Mouse (Mus musculus) bone marrow, adult 2 months (tissue): Measurements from ENCODE around the gene Spg21. TPM values are rescaled to one million over a fixed set of nuclear protein-coding genes. Genes with fewer than 3 reads are reported as not detected.

ENCODE experiments used
- H3K27ac ChIP-seq: fragments of 200-500 bp; 2 replicates; pipeline ENCODE4 v1.5.1; 2012; ENCODE audit warnings: low read depth, mild to moderate bottlenecking, control low read depth, inconsistent platforms, low read length; ENCODE audit not compliant: control insufficient read depth, poor library complexity, insufficient read depth
- H3K4me1 ChIP-seq: fragments of 200-500 bp; 2 replicates; pipeline ENCODE4 v1.6.1; 2011; ENCODE audit warnings: low read length; ENCODE audit not compliant: control insufficient read depth, insufficient read depth
- H3K4me3 ChIP-seq: fragments of 200-500 bp; replicated peaks from 2 replicates; pipeline ENCODE3; 2011; ENCODE audit warnings: mild to moderate bottlenecking, low read depth, low read length, control low read depth; ENCODE audit not compliant: control insufficient read depth
- CTCF ChIP-seq: fragments of 200-500 bp; IDR thresholded peaks from 2 replicates; pipeline ENCODE4 v1.5.1; 2011; ENCODE audit warnings: low read length, control low read depth; ENCODE audit not compliant: control insufficient read depth, insufficient read depth
- POLR2A ChIP-seq: fragments of 200-500 bp; IDR thresholded peaks from 2 replicates; pipeline ENCODE4 v1.6.1; 2011; ENCODE audit warnings: low read depth, mild to moderate bottlenecking, control low read depth, low read length, borderline replicate concordance; ENCODE audit not compliant: control insufficient read depth
- WGBS: fragments of 180-500 bp; shearing (Covaris S2); methylation state at CpG from one replicate; pipeline ENCODE4 v1.1.7; 2018; 5-methylcytosine and 5-hydroxymethylcytosine counted together
- polyA plus RNA-seq: library from polyadenylated mRNA; stranded (reverse); fragments of >200 nt; gene quantifications from 2 replicates; pipeline ENCODE4 v1.2.4, GENCODE M21; 2011; ENCODE audit warnings: low replicate concordance; ENCODE audit not compliant: missing spikeins, insufficient read depth, insufficient read length

Gene Spg21
- polyA plus RNA-seq, 1 experiment = 16.5 TPM

DNA sequence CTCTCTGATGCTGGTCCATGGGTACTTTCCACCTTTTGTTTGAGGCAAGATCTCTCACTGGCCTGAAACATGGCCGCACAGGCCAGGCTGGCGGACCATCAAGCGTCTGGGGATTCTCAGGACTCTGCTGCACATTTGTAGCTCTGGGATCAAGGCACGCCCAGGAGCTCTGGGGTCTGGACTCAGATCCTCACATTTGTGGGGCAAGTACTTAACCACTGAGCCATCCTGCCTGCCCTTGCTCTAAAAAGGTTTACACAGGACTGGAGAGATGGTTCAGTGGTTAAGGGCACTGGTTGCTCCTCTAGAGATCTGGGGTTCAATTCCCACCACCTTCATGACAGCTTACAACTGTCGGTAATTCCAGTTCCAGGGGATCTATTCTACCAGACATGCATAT lies 29.8 kb upstream of the Spg21 start:
- TF ChIP-seq POLR2A (no peak), CTCF (no peak)
- no peak overlapping the region for H3K27ac ChIP-seq
- H3K4me3 ChIP-seq = no peak overlapping the region
- no peaks in the 10 kb centered on the region for H3K4me1 ChIP-seq
- 91% methylated on average over 5 of the region's 5 CpGs for WGBS

DNA sequence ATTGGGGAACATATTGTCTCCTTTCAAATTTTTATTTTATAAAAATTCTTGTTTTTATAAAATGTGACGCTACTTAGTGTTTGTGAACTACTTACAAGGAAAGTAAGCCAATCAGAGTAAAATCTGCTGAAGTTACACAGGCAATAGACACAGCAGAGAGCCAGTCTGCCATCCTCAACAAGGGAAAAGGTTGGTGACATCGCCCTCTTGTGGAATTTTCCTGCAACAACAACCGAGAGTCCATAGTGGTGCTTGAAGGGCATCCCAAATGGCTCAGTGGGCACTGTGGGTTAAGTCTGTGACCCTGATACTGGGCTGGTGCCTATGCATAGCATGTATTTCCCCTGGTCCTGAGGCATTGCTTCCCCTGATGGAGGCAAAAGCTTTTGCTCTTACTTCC lies 28.5 kb upstream of the Spg21 start:
- no peak overlapping the region for H3K4me3 ChIP-seq
- no peak for TF ChIP-seq POLR2A
- TF ChIP-seq CTCF = peak; percentile 60
- peaks cover 1% of the 10 kb centered on the region; the same call in 1 of the 2 replicates for H3K4me1 ChIP-seq
- H3K27ac ChIP-seq = no peak overlapping the region
- WGBS = 3% methylated on average over 3 of the region's 3 CpGs

DNA sequence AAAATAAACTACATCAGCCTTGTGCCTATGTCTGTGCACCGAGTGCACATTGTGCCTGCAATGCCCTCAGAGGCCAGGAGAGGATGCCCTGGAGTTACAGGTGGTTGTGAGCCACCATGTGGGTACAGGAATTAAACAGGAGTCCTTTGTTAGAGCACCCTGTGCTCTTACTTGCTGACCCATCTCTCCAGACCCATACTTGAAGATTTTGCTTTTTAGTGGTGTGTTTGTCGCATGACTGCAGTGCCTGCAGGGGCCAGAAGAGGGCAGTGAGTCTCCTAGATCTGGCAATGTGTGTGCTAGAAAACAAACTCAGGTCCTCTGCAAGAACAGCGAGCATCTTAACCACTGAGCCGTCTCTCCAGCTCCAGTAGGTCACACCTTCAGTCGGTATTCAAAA lies 26.6 kb upstream of the Spg21 start:
- TF ChIP-seq POLR2A = no peak
- peak; percentile 72 for TF ChIP-seq CTCF
- WGBS = 62% methylated on average over 5 of the region's 5 CpGs
- Histone ChIP-seq H3K4me3 (no peak overlapping the region), H3K4me1 (peaks cover 1% of the 10 kb centered on the region; the same call in 1 of the 2 replicates), H3K27ac (no peak overlapping the region)

DNA sequence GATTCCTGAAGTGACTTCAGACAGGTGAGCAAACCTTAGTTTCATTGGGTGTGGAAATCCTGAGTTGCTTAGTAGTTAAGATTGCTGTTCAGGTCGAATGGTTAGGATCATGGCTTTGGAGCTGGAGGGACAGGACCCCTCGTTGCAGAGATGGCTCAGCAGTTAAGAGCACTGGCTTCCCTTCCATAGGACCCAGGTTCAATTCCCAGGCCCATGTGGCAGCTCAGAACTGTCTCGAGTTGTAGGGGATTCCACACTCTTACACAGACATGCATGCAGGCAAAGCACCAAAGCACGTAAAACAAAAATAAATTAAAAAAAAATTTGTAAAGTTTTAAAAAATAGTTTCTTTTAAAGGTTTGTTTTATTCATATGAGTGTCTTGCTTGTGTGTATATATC lies 25.5 kb upstream of the Spg21 start:
- no peak overlapping the region for H3K4me3 ChIP-seq
- TF ChIP-seq POLR2A = no peak
- no peak for TF ChIP-seq CTCF
- no peak overlapping the region for H3K27ac ChIP-seq
- peaks cover 1% of the 10 kb centered on the region; the same call in 1 of the 2 replicates for H3K4me1 ChIP-seq
- whole genome bisulfite sequencing = 70% methylated on average over 4 of the region's 4 CpGs

DNA sequence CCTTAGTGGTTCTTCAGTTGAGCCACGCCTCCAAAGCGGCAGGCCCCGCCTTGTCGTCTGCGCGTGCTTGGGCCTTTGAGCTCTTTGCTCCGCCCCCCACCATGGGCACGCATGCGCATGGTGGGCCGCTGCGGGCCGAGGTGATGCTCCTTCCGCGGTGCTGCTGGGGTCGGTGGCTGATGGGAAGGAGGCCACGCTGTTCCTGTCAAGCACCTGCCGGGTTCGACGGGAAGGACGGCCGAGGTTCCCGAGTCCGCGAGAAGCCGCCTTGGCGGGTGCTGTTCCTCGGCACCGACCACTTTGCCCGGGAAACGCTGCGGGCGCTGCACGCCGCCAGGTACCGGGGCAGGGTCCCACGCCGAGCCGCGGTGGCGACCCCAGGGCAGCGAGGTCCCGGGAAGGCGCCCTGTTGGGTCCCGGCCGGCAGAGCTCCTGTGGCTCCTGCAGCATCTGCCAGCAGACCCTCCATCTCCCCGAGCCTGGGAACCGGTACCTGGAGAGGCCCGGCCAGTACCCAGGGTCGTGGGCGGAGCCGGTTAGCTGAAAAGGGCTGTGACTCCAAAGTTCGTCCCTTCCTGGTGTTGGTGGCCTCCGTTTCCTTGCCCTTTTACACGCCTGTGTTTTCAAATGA lies 25.0 kb upstream of the Spg21 start, which contains the start of gene Mtfmt:
TSS of gene Mtfmt (plus strand) at position 112 of the 631 bp plus-strand sequence.
- H3K4me1 ChIP-seq = peaks cover 1% of the 10 kb centered on the region; the same call in 1 of the 2 replicates
- WGBS = under 1% methylated on average over 54 of the region's 54 CpGs
- H3K4me3 ChIP-seq = peak within 1 kb of the TSS; percentile 99
- 0 out of 2 replicates have a peak within 1 kb of the TSS, but pooled peaks have one; percentile 47 for H3K27ac ChIP-seq
- TF ChIP-seq POLR2A (peak; percentile 91), CTCF (no peak)

DNA sequence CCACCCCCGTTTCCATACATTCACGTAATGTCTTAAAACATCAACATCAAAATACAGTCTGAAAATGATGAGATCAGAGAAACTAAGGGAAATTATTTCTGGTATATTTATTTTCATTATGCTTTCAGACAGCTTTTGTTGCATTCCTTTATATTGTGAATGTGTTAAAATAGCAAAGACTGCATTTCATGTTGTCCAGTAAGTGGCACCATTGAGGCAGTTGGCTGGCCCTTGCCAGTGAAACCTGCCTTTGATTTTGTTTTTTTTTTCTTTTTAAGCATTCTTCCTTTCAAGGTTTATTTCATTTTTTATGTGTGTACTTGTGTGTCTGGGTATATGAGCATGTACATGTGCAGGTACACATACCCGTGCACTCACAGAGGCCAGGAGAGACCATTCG lies 16.1 kb upstream of the Spg21 start:
- Histone ChIP-seq H3K4me3 (no peak overlapping the region), H3K27ac (no peak overlapping the region), H3K4me1 (no peaks in the 10 kb centered on the region)
- 88% methylated on average over 4 of the region's 4 CpGs for WGBS
- no peak for TF ChIP-seq CTCF
- no peak for TF ChIP-seq POLR2A

DNA sequence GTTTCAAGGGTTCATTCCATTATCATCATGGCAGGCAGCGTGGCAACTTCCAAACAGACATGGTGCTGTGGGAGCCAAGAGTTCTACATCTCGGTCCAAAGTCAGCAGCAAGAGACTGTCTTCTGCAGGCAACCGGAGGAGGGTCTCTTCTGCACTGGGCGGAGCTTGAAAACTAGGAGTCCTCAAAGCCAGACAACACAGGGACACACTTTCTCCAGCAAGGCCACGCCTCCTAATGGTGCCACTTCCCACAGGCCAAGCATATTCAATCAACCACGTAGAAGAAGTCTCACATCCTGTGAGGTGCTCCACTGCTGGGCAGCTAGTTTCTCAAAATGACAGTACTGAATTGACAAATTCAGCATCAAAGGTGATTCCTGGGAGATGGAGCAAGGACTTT lies 12.8 kb upstream of the Spg21 start:
- TF ChIP-seq POLR2A = no peak
- no peak for TF ChIP-seq CTCF
- H3K4me1 ChIP-seq = no peaks in the 10 kb centered on the region
- WGBS = 86% methylated on average over 6 of the region's 6 CpGs
- H3K4me3 ChIP-seq = no peak overlapping the region
- H3K27ac ChIP-seq = no peak overlapping the region

DNA sequence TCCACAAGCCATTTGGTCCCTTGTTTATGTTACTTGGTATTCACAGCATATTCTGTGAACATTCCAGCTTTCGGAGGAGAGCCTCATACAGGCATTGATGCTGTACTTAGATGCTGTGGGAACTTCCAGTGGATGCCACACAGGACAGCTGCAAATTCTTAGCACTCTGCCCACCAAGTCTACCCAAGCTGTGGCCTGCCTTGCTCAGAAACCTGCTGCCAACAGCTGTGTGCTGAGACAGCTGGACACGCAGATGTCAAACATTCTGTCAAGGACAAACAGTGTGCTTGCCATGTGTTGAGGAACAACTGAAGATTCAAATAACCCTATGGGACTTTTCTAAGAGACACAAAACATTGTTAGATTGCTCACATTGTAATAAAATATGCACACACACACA lies 1.8 kb upstream of the Spg21 start:
- H3K4me3 ChIP-seq = no peak overlapping the region
- WGBS = 80% methylated on average over 2 of the region's 2 CpGs
- no peak overlapping the region for H3K27ac ChIP-seq
- H3K4me1 ChIP-seq = peaks cover 1% of the 10 kb centered on the region; the same call in 1 of the 2 replicates
- TF ChIP-seq CTCF (no peak), POLR2A (no peak)
